Mouse (Mus musculus) liver, embryonic 13.5 days (tissue): ENCODE results near the gene Trim24. TPM values are rescaled to one million over a fixed set of nuclear protein-coding genes. Genes with fewer than 3 reads are reported as not detected.
"Not testable (repeated sequence)": the region's sequence is repeated elsewhere in the genome, so short reads cannot be mapped to it uniquely, and the experiment has no call there.

Experiments
- ATAC-seq: fragments of 200-750 bp; cut with Nextera tagmentation; 2 replicates; pipeline ENCODE4 v1.8.0; 2017; ENCODE audit warnings: low read depth, mild to moderate bottlenecking, moderate number of reproducible peaks, moderate library complexity
- DNase-seq: peaks from one replicate; pipeline ENCODE4 v3.0.0; 2022
- H3K27ac ChIP-seq: fragments of 300-500 bp; sonication (generic); 2 replicates; pipeline ENCODE4 v1.5.1; 2015; ENCODE audit warnings: moderate library complexity, mild to moderate bottlenecking, inconsistent platforms
- H3K27me3 ChIP-seq: fragments of 300-500 bp; sonication (generic); 2 replicates; pipeline ENCODE4 v1.6.1; 2015; ENCODE audit warnings: mild to moderate bottlenecking, inconsistent platforms
- H3K36me3 ChIP-seq: fragments of 300-500 bp; sonication (generic); 2 replicates; pipeline ENCODE4 v1.6.1; 2015; ENCODE audit warnings: mild to moderate bottlenecking, inconsistent platforms
- H3K4me1 ChIP-seq: fragments of 300-500 bp; sonication (generic); replicated peaks from 2 replicates; pipeline ENCODE4 v1.6.1; 2015; ENCODE audit warnings: inconsistent platforms
- H3K4me2 ChIP-seq: fragments of 300-500 bp; sonication (generic); 2 replicates; pipeline ENCODE4 v1.6.1; 2015; ENCODE audit warnings: inconsistent platforms, mild to moderate bottlenecking, moderate library complexity
- H3K4me3 ChIP-seq: fragments of 300-500 bp; sonication (generic); replicated peaks from 2 replicates; pipeline ENCODE4 v1.5.1; 2015; ENCODE audit warnings: mild to moderate bottlenecking, inconsistent platforms
- H3K9ac ChIP-seq: fragments of 300-500 bp; sonication (generic); 2 replicates; pipeline ENCODE4 v1.6.1; 2015; ENCODE audit warnings: mild to moderate bottlenecking, inconsistent platforms
- H3K9me3 ChIP-seq: fragments of 300-500 bp; sonication (generic); replicated peaks from 2 replicates; pipeline ENCODE4 v1.6.1; 2016; ENCODE audit warnings: inconsistent platforms
- WGBS: fragments of 180-500 bp; shearing (Covaris S2); methylation state at CpG from one replicate; pipeline ENCODE4 v1.1.7; 2015; ENCODE audit not compliant: insufficient replicate concordance; 5-methylcytosine and 5-hydroxymethylcytosine counted together
- polyA plus RNA-seq: library from polyadenylated mRNA; unstranded; fragments of >200 nt; fragmentation: Nextera tagmentation; extraction: Ambion mirVana; gene quantifications from 2 replicates; pipeline ENCODE4 v1.2.1, GENCODE M21; 2015

The Trim24 gene
- polyA plus RNA-seq, result 4.0 and 4.1 TPM in 2 replicates

GRCm38 (mm10) chr6:37870245-37871136 is at the start of gene Trim24:
TSS of gene Trim24 (plus strand) at chr6:37870811.
- ATAC-seq, result peak; percentile 96
- peak; percentile 91 for DNase-seq
- H3K4me2 ChIP-seq, result peak within 1 kb of the TSS; percentile 87
- H3K4me3 ChIP-seq, result peak within 1 kb of the TSS; percentile 96
- under 1% methylated on average over 89 of the region's 89 CpGs for WGBS
- H3K36me3 ChIP-seq, result peaks cover 21% of the 10 kb centered on the region
- H3K4me1 ChIP-seq, result peaks cover 14% of the 10 kb centered on the region
- peak within 1 kb of the TSS; percentile 95 for H3K27ac ChIP-seq
- H3K27me3 ChIP-seq, result no peaks in the 10 kb centered on the region
- H3K9me3 ChIP-seq, result peaks cover 27% of the 10 kb centered on the region
- H3K9ac ChIP-seq, result peak within 1 kb of the TSS; percentile 97

- no peak for DNase-seq
- WGBS, result 51% methylated on average over 6 of the region's 6 CpGs
These were observed 49.0 kb upstream of the Trim24 start for GRCm38 (mm10) chr6:37821531-37822051.

GRCm38 (mm10) chr6:37822390-37822789 is 48.2 kb upstream of the Trim24 start:
- Histone ChIP-seq H3K27ac (no peak overlapping the region), H3K4me3 (no peak overlapping the region), H3K4me2 (no peak overlapping the region), H3K27me3 (no peaks in the 10 kb centered on the region), H3K9me3 (no peaks in the 10 kb centered on the region), H3K36me3 (no peaks in the 10 kb centered on the region), H3K9ac (no peak overlapping the region), H3K4me1 (no peaks in the 10 kb centered on the region)
- 69% methylated on average over 2 of the region's 2 CpGs for WGBS
- ATAC-seq (no peak), DNase-seq (no peak)

More at GRCm38 (mm10) chr6:37821531-37822051, 49.0 kb upstream of the Trim24 start:
- no peak overlapping the region for H3K9ac ChIP-seq
- no peak for ATAC-seq
- H3K4me3 ChIP-seq, result no peak overlapping the region
- H3K4me1 ChIP-seq, result no peaks in the 10 kb centered on the region
- no peak overlapping the region for H3K27ac ChIP-seq
- H3K27me3 ChIP-seq, result no peaks in the 10 kb centered on the region
- H3K4me2 ChIP-seq, result no peak overlapping the region
- no peaks in the 10 kb centered on the region for H3K9me3 ChIP-seq
- H3K36me3 ChIP-seq, result no peaks in the 10 kb centered on the region

- Histone ChIP-seq H3K9ac (no peak overlapping the region), H3K9me3 (no peaks in the 10 kb centered on the region), H3K4me1 (no peaks in the 10 kb centered on the region), H3K27ac (no peak overlapping the region), H3K4me3 (no peak overlapping the region), H3K27me3 (no peaks in the 10 kb centered on the region), H3K36me3 (no peaks in the 10 kb centered on the region), H3K4me2 (no peak overlapping the region)
- no peak for DNase-seq
- WGBS, result 52% methylated on average over 4 of the region's 4 CpGs
- no peak for ATAC-seq
These were observed 46.9 kb upstream of the Trim24 start for GRCm38 (mm10) chr6:37823731-37824130.

- not testable (repeated sequence) for H3K27me3 ChIP-seq, H3K9me3 ChIP-seq, H3K4me1 ChIP-seq, H3K27ac ChIP-seq, DNase-seq, H3K4me3 ChIP-seq, H3K9ac ChIP-seq, H3K36me3 ChIP-seq, ATAC-seq, H3K4me2 ChIP-seq
- WGBS, result 73% methylated on average over 7 of the region's 7 CpGs
These were observed 45.1 kb upstream of the Trim24 start for GRCm38 (mm10) chr6:37825331-37826115.

GRCm38 (mm10) chr6:37828955-37829354 is 41.7 kb upstream of the Trim24 start:
- Histone ChIP-seq H3K27ac (no peak overlapping the region), H3K36me3 (no peaks in the 10 kb centered on the region), H3K4me3 (no peak overlapping the region), H3K4me2 (no peak overlapping the region), H3K4me1 (no peaks in the 10 kb centered on the region), H3K27me3 (no peaks in the 10 kb centered on the region), H3K9me3 (no peaks in the 10 kb centered on the region), H3K9ac (no peak overlapping the region)
- DNase-seq (no peak), ATAC-seq (no peak)
- 66% methylated on average over 3 of the region's 3 CpGs for WGBS

DNA sequence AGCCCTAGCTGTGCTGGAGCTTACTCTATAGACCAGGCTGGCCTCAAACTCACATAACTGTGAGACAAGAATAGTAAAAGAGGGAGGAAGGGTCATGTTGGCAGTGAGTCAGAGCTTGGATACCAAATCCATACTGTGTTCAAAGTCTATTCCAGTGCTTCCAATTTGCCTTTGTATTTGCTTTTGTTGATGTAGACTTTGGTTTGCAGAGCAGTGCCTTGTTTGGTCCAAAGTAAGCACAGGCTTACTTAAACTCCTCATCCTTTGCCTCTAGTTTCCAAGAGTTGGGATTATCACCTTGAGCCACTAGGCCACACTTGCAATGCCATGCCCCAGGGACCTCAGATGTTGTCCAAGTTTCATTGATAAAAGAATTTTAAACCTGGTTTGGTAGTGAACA is 41.0 kb upstream of the Trim24 start:
- DNase-seq (no peak), ATAC-seq (no peak)
- H3K27me3 ChIP-seq, result no peaks in the 10 kb centered on the region
- H3K4me3 ChIP-seq, result no peak overlapping the region
- H3K27ac ChIP-seq, result no peak overlapping the region
- H3K4me1 ChIP-seq, result no peaks in the 10 kb centered on the region
- H3K9ac ChIP-seq, result no peak overlapping the region
- H3K36me3 ChIP-seq, result no peaks in the 10 kb centered on the region
- no peaks in the 10 kb centered on the region for H3K9me3 ChIP-seq
- no peak overlapping the region for H3K4me2 ChIP-seq

DNA sequence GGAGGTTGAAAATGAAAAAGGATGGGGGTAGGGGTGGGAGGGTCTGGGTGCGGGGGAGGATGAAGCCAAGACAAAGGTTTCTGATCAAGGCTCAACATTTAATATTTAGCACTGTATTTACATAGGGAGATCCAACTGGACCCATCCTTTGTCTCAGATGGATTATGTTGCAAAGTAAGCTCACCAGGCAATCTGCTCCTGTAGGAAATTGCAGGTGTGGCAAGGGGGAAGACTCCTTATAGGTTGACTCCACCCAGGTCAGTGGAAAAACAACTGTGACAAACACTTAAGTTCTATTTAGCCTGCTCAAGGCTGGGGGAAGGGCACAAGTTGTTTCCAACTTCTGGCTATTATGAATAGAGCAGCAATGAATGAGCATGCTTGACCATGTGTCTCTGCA is 36.9 kb upstream of the Trim24 start:
- H3K4me1 ChIP-seq, result no peaks in the 10 kb centered on the region
- no peak for DNase-seq
- H3K36me3 ChIP-seq, result no peaks in the 10 kb centered on the region
- no peak overlapping the region for H3K4me2 ChIP-seq
- no peak overlapping the region for H3K9ac ChIP-seq
- no peak for ATAC-seq
- H3K27ac ChIP-seq, result no peak overlapping the region
- H3K4me3 ChIP-seq, result no peak overlapping the region
- 77% methylated on average over 1 of the region's 1 CpGs for WGBS
- no peaks in the 10 kb centered on the region for H3K27me3 ChIP-seq
- H3K9me3 ChIP-seq, result no peaks in the 10 kb centered on the region

DNA sequence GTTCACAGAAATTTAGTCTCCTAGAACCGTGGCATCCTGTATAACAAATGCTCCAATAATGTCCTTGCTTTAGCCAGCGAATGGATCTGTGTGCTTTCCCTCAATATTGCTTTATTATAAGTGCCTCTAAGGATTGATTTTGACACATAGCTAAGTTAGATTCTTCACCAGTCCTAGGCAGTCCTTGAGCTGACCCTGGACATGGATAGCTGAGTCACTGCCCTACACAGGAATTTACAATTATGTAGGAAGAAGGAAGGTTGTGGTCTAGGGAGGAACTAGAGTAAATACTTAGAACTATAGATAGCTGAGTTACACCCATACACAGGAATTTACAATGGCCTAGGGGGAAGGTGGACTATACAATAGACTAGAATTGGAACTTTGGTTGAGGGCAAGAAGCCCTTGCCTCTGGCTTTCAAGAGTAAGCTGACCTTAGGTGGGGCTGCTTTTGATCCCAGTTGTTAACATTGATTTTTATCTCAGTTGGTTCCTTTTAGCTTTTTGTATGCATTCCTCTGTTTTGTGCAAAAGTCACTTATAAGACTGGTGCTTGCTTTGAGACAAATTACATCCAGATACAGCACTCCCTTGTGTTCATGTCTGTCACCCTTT is 33.6 kb upstream of the Trim24 start:
- not testable (repeated sequence) for H3K27me3 ChIP-seq, H3K9ac ChIP-seq, H3K9me3 ChIP-seq, ATAC-seq, DNase-seq, H3K27ac ChIP-seq, H3K36me3 ChIP-seq, H3K4me3 ChIP-seq, H3K4me1 ChIP-seq, H3K4me2 ChIP-seq
- 62% methylated on average over 2 of the region's 2 CpGs for whole genome bisulfite sequencing

DNA sequence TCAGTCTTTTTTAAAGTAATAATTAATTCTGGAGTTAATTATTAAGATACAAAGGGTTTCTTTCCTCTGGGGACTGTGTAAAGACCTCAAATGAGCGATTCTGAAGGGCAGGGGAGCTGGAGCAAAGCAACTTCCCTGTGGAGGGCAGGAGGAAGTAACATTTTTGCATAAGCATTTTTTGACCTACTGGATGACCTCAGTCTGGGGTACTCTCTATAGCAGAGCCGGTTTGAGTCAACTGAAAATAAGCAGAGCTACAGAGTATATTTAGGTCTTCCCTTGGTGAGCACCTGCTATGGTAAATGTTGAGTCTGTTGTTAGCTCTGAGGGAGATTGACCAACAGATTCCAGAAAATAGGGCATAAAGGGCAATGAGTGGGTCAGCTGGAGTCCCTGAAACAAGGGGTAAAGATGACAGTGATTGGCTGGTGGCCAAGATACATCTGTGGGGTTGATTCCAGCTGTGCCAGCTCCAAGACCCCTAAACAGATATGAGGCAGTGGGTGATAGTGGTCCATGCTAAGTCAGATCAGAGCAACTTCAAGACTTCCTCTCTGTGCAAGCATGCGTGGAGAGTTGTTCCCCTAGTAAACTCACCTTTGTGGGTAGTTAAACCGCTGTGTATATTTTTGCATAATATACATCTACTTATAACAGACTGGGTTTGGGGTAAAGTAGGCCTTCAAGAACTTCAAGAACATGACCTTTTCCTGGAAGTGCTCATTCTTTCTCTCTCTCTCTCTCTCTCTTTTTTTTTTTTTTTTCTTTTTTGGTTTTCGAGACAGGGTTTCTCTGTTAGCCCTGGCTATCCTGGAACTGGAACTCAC is 27.6 kb upstream of the Trim24 start:
- H3K4me3 ChIP-seq, result no peak overlapping the region
- no peaks in the 10 kb centered on the region for H3K9me3 ChIP-seq
- 60% methylated on average over 5 of the region's 5 CpGs for WGBS
- H3K4me1 ChIP-seq, result no peaks in the 10 kb centered on the region; the same call in 1 of the 2 replicates
- no peak overlapping the region for H3K9ac ChIP-seq
- H3K36me3 ChIP-seq, result no peaks in the 10 kb centered on the region
- no peak overlapping the region for H3K27ac ChIP-seq
- ATAC-seq (no peak), DNase-seq (no peak)
- H3K4me2 ChIP-seq, result no peak overlapping the region
- no peaks in the 10 kb centered on the region for H3K27me3 ChIP-seq
